Mouse (Mus musculus): ENCODE results near the gene Dctn2. TPM values are rescaled to one million over a fixed set of nuclear protein-coding genes. Genes with fewer than 3 reads are reported as not detected.

Dctn2 gene
- polyA plus RNA-seq, 1 experiment from 2014 or later, result 295 TPM

- Histone ChIP-seq H3K4me2 (ENCODE audit: low read length) (no peak overlapping the region), H3K9me3 (ENCODE audit: control insufficient read depth, low read length) (no peaks in the 10 kb centered on the region)
- WGBS, result 88% methylated on average over 5 of the region's 5 CpGs
Observed at GRCm38 (mm10) chr10:127268401-127268800, 2.2 kb downstream of the Dctn2 start.

GRCm38 (mm10) chr10:127269036-127269435, 2.9 kb downstream of the Dctn2 start:
- Histone ChIP-seq H3K9me3 (ENCODE audit: control insufficient read depth, low read length) (no peaks in the 10 kb centered on the region), H3K36me3 (ENCODE audit: control insufficient read depth, insufficient read depth, low read length) (peaks cover 58% of the 10 kb centered on the region), H3K27ac (replicated peaks; ENCODE audit: low read depth, low read length) (no peak overlapping the region), H3K4me2 (ENCODE audit: low read length) (no peak overlapping the region), H3K4me1 (ENCODE audit: control insufficient read depth, insufficient read depth, low read length) (peaks cover 11% of the 10 kb centered on the region), H3K9ac (replicated peaks; ENCODE audit: low read length) (no peak overlapping the region), H3K4me3 (replicated peaks; ENCODE audit: low read depth, low read length) (no peak overlapping the region), H3K27me3 (ENCODE audit: control insufficient read depth, insufficient read depth, low read length) (no peaks in the 10 kb centered on the region)
- DNase-seq (no peak), ATAC-seq (ENCODE audit: low FRiP score, low TSS enrichment) (no peak)
- WGBS, result 76% methylated on average over 12 of the region's 12 CpGs

More at GRCm38 (mm10) chr10:127268401-127268800, 2.2 kb downstream of the Dctn2 start:
- DNase-seq (no peak), ATAC-seq (ENCODE audit: low FRiP score, low TSS enrichment) (no peak)
- H3K9ac ChIP-seq (replicated peaks; ENCODE audit: low read length), result no peak overlapping the region; the same call in 1 of the 2 replicates
- H3K4me3 ChIP-seq (replicated peaks; ENCODE audit: low read depth, low read length), result no peak overlapping the region
- no peak overlapping the region for H3K27ac ChIP-seq (replicated peaks; ENCODE audit: low read depth, low read length)
- peaks cover 53% of the 10 kb centered on the region for H3K36me3 ChIP-seq (ENCODE audit: control insufficient read depth, insufficient read depth, low read length)
- peaks cover 11% of the 10 kb centered on the region for H3K4me1 ChIP-seq (ENCODE audit: control insufficient read depth, insufficient read depth, low read length)
- no peaks in the 10 kb centered on the region for H3K27me3 ChIP-seq (ENCODE audit: control insufficient read depth, insufficient read depth, low read length)

DNA sequence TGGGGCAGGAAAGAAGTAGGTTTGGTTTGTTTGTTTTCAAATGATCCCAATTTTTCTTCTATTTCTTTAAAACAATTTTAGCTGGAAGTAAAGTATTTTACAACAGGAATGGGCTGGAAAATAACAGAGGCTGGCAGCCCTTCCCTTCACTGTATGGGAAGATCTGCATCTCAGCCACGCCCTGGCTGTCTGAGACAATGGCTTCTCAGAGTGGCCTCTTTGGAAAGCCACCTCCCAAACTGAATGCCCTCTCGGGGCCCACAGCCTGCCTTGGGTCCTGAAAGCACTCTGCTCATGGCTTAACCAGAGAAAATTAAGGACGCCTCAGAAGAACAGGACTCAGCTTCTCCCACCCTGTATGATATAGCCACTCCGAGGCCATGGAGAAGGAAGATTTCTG, 3.7 kb downstream of the Dctn2 start:
- H3K9me3 ChIP-seq (ENCODE audit: control insufficient read depth, low read length), result no peaks in the 10 kb centered on the region
- 76% methylated on average over 4 of the region's 4 CpGs for WGBS
- no peak overlapping the region for H3K27ac ChIP-seq (replicated peaks; ENCODE audit: low read depth, low read length)
- DNase-seq (no peak), ATAC-seq (ENCODE audit: low FRiP score, low TSS enrichment) (no peak)
- no peaks in the 10 kb centered on the region for H3K27me3 ChIP-seq (ENCODE audit: control insufficient read depth, insufficient read depth, low read length)
- peaks cover 67% of the 10 kb centered on the region for H3K36me3 ChIP-seq (ENCODE audit: control insufficient read depth, insufficient read depth, low read length)
- H3K4me3 ChIP-seq (replicated peaks; ENCODE audit: low read depth, low read length), result no peak overlapping the region
- H3K4me1 ChIP-seq (ENCODE audit: control insufficient read depth, insufficient read depth, low read length), result peaks cover 11% of the 10 kb centered on the region
- H3K9ac ChIP-seq (replicated peaks; ENCODE audit: low read length), result no peak overlapping the region; the same call in 1 of the 2 replicates
- no peak overlapping the region for H3K4me2 ChIP-seq (ENCODE audit: low read length)

GRCm38 (mm10) chr10:127272371-127272770, 6.2 kb downstream of the Dctn2 start:
- Histone ChIP-seq H3K27me3 (ENCODE audit: control insufficient read depth, insufficient read depth, low read length) (no peaks in the 10 kb centered on the region), H3K4me2 (ENCODE audit: low read length) (no peak overlapping the region), H3K4me3 (replicated peaks; ENCODE audit: low read depth, low read length) (no peak overlapping the region), H3K27ac (replicated peaks; ENCODE audit: low read depth, low read length) (no peak overlapping the region), H3K9ac (replicated peaks; ENCODE audit: low read length) (no peak overlapping the region), H3K36me3 (ENCODE audit: control insufficient read depth, insufficient read depth, low read length) (peaks cover 91% of the 10 kb centered on the region), H3K4me1 (ENCODE audit: control insufficient read depth, insufficient read depth, low read length) (peaks cover 2% of the 10 kb centered on the region), H3K9me3 (ENCODE audit: control insufficient read depth, low read length) (no peaks in the 10 kb centered on the region)
- DNase-seq, result no peak
- no peak for ATAC-seq (ENCODE audit: low FRiP score, low TSS enrichment)
- WGBS, result 92% methylated on average over 5 of the region's 5 CpGs

DNA sequence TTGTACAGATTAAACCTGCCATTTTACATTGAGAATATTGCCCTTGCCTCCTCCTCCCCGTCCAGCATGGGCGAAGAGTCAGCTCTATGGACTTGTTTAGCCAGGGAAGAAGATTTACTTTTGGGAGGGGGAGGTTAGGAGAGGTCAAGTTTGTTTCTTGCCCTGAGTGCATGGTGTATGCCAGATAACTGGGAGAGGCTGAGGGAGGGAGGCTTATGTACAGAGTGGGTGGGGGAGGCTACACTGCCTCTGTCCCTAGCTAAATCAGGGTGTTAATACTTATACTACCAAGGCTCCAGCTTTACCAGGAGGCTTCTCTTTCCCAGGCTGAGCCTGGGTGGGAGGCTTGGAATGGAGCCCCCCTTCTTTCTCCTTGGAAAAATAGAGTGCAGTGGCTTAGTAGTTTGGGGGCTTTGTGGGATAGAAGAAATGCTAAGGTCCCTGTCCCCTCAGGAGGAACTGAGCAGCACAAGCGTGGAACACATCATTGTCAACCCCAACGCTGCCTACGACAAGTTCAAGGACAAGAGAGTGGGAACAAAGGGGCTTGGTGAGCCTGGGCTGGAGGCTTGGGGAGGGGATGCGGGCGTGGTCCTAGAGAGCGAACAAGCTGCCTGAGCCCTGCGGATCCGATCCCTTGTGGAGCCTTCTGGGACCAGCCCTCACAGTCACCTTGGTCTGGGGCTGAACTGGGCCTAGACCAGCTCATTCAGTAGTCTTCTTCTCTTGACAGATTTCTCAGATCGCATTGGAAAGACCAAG, 8.3 kb downstream of the Dctn2 start:
- DNase-seq, result no peak
- Histone ChIP-seq H3K36me3 (ENCODE audit: control insufficient read depth, insufficient read depth, low read length) (peaks cover 97% of the 10 kb centered on the region), H3K4me1 (ENCODE audit: control insufficient read depth, insufficient read depth, low read length) (no peaks in the 10 kb centered on the region), H3K4me3 (replicated peaks; ENCODE audit: low read depth, low read length) (no peak overlapping the region), H3K9me3 (ENCODE audit: control insufficient read depth, low read length) (no peaks in the 10 kb centered on the region), H3K4me2 (ENCODE audit: low read length) (no peak overlapping the region), H3K9ac (replicated peaks; ENCODE audit: low read length) (no peak overlapping the region), H3K27me3 (ENCODE audit: control insufficient read depth, insufficient read depth, low read length) (no peaks in the 10 kb centered on the region), H3K27ac (replicated peaks; ENCODE audit: low read depth, low read length) (no peak overlapping the region)
- ATAC-seq (ENCODE audit: low FRiP score, low TSS enrichment), result no peak
- WGBS, result 86% methylated on average over 11 of the region's 11 CpGs

DNA sequence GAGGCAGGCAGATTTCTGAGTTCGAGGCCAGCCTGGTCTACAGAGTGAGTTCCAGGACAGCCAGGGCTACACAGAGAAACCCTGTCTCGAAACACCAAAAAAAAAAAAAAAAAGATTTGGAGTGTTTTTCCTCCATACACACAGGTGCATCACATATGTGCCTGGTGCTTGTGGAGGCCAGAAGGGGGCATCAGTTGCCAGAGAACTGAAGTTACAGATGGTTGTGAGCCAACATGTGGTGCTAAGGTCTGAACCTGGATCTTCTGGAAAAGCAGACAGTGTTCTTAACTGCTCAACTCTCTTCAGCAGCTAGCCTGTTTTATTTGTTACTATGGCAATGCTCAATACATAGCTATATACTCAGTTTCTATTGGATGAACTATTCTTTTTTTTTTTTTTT, 13.6 kb downstream of the Dctn2 start:
- Histone ChIP-seq H3K36me3 (ENCODE audit: control insufficient read depth, insufficient read depth, low read length) (peaks cover 100% of the 10 kb centered on the region), H3K4me1 (ENCODE audit: control insufficient read depth, insufficient read depth, low read length) (no peaks in the 10 kb centered on the region), H3K4me3 (replicated peaks; ENCODE audit: low read depth, low read length) (no peak overlapping the region), H3K9me3 (ENCODE audit: control insufficient read depth, low read length) (no peaks in the 10 kb centered on the region), H3K9ac (replicated peaks; ENCODE audit: low read length) (no peak overlapping the region), H3K4me2 (ENCODE audit: low read length) (no peak overlapping the region), H3K27ac (replicated peaks; ENCODE audit: low read depth, low read length) (no peak overlapping the region), H3K27me3 (ENCODE audit: control insufficient read depth, insufficient read depth, low read length) (no peaks in the 10 kb centered on the region)
- DNase-seq (no peak), ATAC-seq (ENCODE audit: low FRiP score, low TSS enrichment) (no peak)
- WGBS, result 100% methylated on average over 1 of the region's 2 CpGs

GRCm38 (mm10) chr10:127281316-127281715, 15.1 kb downstream of the Dctn2 start:
- Histone ChIP-seq H3K9ac (replicated peaks; ENCODE audit: low read length) (no peak overlapping the region), H3K4me2 (ENCODE audit: low read length) (no peak overlapping the region), H3K4me3 (replicated peaks; ENCODE audit: low read depth, low read length) (no peak overlapping the region), H3K27me3 (ENCODE audit: control insufficient read depth, insufficient read depth, low read length) (no peaks in the 10 kb centered on the region), H3K9me3 (ENCODE audit: control insufficient read depth, low read length) (no peaks in the 10 kb centered on the region), H3K4me1 (ENCODE audit: control insufficient read depth, insufficient read depth, low read length) (peaks cover 6% of the 10 kb centered on the region; the same call in 1 of the 2 replicates), H3K27ac (replicated peaks; ENCODE audit: low read depth, low read length) (no peak overlapping the region), H3K36me3 (ENCODE audit: control insufficient read depth, insufficient read depth, low read length) (peaks cover 100% of the 10 kb centered on the region)
- DNase-seq (no peak), ATAC-seq (ENCODE audit: low FRiP score, low TSS enrichment) (no peak)
- 85% methylated on average over 8 of the region's 8 CpGs for WGBS

GRCm38 (mm10) chr10:127282620-127283215, 16.6 kb downstream of the Dctn2 start:
- no peak overlapping the region for H3K4me2 ChIP-seq (ENCODE audit: low read length)
- no peak overlapping the region for H3K4me3 ChIP-seq (replicated peaks; ENCODE audit: low read depth, low read length)
- H3K27ac ChIP-seq (replicated peaks; ENCODE audit: low read depth, low read length), result no peak overlapping the region
- no peak for DNase-seq
- no peaks in the 10 kb centered on the region for H3K27me3 ChIP-seq (ENCODE audit: control insufficient read depth, insufficient read depth, low read length)
- ATAC-seq (ENCODE audit: low FRiP score, low TSS enrichment), result no peak
- H3K9me3 ChIP-seq (ENCODE audit: control insufficient read depth, low read length), result no peaks in the 10 kb centered on the region
- no peak overlapping the region for H3K9ac ChIP-seq (replicated peaks; ENCODE audit: low read length)
- peaks cover 93% of the 10 kb centered on the region for H3K36me3 ChIP-seq (ENCODE audit: control insufficient read depth, insufficient read depth, low read length)
- peaks cover 20% of the 10 kb centered on the region for H3K4me1 ChIP-seq (ENCODE audit: control insufficient read depth, insufficient read depth, low read length)
- WGBS, result 87% methylated on average over 13 of the region's 13 CpGs
